Mouse (Mus musculus) CD4-positive, CD25-positive, alpha-beta regulatory T cell, adult 9 weeks (primary cell): Measurements from ENCODE around the gene Trpd52l3. TPM values are rescaled to one million over a fixed set of nuclear protein-coding genes. Genes with fewer than 3 reads are reported as not detected.

Experiments used
- polyA plus RNA-seq: library from polyadenylated mRNA; unstranded; fragments of 100-300 nt; shearing (Covaris generic); gene quantifications from one replicate; pipeline ENCODE4 v1.2.1, GENCODE M21; 2017

The Trpd52l3 gene
- not detected for polyA plus RNA-seq

DNA sequence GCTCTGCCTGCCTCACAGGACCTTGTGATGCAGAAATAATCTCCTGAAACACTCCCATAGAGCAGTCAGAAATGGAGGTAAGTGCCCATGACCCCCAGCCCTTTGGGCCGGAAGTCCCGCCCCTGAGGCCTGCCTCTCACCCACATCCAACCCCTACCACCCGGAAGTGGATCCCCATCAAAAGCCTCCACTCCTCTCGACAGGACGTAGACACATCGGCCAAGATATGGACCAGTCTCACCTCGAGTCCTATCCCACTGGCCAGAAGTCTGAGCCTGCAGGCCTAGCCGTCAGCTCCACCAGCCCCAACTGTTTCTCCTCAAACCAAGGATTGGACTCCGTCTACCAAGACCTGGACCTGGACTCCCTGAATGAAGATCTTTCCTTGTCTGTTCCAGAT is at the start of gene Trpd52l3:
Gene Trpd52l3, plus strand, starts transcription at position 170 of the 400 bp plus-strand sequence.

DNA sequence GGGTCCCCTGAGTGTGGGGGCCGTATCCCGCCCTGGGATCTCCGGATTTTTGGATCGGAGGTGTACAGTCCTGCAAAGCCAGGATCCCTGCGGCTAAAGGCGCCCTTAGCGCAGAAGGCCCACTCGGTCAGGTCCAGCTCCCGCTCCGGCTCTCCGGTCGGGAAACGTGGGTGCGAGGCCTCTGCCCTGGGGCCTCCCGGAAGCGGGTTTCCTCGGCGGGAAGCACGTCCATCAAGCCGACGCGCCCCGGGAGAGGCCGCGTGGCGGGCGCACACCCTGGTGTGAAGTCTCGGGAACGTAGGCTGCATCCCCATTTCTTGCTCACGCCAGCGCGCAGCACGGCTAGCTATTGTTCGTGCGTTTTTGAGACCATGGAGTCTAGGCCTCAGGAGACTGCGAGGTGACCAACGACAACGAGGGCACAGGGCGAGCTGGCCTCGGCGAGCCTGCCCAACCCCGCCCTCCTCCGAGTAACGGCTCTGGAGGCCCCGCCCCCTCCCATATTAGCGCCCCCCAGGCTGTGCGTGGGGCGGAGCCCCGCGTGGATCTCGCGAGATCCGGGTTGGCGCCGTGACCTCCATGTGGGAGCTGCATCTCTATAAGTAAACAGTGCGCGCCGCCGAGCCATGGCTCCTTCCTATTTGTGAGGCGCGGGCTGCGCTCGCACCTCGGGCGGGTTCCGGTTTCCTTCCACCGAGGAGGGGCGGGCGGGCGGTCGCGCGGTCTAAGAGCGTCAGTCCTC is 26.5 kb downstream of the Trpd52l3 start, which contains the start of gene Uhrf2:
Gene Uhrf2, plus strand, starts transcription at position 620 of the 742 bp plus-strand sequence.

Other genes starting within 250 kb of the Trpd52l3 start
- gene 9930021J03Rik, start 197.8 kb upstream of the Trpd52l3 start, polyA plus RNA-seq: 5.3 TPM
- 16.0 TPM for gene Ranbp6, start 190.8 kb upstream of the Trpd52l3 start, polyA plus RNA-seq
- gene Il33, start 78.7 kb upstream of the Trpd52l3 start, polyA plus RNA-seq: not detected
- 24.9 TPM for gene Uhrf2, start 26.7 kb downstream of the Trpd52l3 start, polyA plus RNA-seq
- 0.21 TPM for gene Gldc, start 171.6 kb downstream of the Trpd52l3 start, polyA plus RNA-seq
- gene Mbl2, start 229.2 kb downstream of the Trpd52l3 start, polyA plus RNA-seq: not detected